Mouse (Mus musculus) fibroblast of lung, adult 2 months (primary cell): ENCODE data around the gene Fstl5.

Experiments
- DNase-seq: peaks from one replicate; pipeline ENCODE4 v3.0.0-alpha.2; 2011; ENCODE audit warnings: low read depth

The Fstl5 gene

DNA sequence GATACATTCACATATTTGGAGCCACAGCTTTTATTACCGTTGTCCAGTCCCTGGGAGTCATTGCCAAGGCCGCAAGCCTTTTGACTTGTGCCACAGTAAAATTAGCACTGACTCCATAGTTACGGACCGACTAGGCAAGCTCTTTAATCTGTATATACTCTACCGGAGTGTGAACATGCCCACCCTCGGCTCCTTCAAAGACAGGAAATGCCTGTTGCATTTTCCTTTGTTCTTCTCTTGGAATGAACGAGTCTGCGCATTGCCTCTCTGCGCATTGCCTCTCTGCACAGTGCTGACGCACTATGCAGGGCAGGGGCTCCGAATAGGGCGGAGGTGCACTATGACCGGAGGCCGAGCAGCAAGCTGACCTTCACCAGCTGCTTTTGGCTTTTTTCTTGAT lies 434.7 kb downstream of the Fstl5 start:
- no peak for DNase-seq

DNA sequence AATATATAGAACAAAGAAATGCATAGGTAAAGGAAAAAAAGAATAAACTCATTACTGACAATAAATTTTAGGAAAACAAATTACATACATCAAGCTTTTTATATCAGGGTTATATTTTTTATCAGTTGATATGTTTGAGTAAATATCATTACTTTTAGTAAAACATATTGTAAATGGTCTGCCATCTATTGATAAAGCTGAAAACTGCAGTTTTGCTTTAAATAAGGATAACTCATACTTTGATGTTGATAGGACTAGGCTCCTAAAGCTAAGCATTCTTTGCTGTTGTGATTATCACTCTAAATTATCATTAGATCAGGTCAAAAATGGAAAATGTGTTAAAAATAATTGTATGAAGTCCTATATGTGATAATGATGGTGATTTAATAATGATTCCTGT lies 493.3 kb downstream of the Fstl5 start:
- DNase-seq, result no peak

DNA sequence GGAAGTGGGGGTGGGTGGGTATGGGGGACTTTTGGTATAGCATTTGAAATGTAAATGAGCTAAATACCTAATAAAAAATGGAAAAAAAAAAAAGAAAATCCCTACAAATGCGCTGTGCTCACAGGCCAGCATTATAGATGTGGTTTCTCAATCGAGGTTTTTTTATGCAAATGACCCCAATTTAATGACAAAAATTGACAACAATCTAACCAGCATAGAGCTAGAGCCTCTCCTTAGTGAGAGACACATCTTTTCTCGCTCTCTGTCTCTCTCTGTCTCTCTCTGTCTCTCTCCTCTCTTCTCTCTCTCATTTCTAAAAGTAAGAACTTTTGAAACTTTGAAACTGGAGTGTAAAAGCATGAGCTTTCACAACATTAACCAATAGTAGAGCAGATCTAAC lies 498.4 kb downstream of the Fstl5 start:
- DNase-seq, result no peak

DNA sequence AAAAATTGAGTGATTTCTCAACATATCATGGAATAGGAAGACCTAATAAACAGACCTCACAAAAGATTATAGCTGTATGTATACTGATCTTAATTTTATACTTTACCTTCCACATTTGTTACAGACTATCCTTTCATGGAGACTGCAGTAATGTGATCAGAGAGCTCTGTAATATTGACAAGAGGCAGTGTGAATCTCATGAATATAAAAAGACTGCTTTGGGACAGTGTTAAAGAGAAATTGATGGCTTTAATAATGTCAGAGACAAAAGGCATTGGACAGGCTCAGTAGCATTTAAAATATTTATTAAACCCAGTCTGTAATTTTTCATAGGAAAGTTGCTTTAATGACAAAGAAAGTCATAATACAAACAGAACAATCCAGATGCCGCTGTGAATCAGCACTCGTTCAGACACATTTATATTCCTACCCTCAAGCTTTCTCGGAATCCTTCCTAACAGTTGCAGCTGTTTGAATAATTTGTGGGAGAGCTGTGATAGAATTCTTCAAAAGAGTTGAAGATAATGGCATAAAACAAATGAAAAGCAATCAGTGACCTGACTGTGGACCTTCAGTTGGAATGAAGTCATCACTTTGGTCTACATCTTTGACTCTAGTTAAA lies 499.0 kb downstream of the Fstl5 start:
- no peak for DNase-seq

DNA sequence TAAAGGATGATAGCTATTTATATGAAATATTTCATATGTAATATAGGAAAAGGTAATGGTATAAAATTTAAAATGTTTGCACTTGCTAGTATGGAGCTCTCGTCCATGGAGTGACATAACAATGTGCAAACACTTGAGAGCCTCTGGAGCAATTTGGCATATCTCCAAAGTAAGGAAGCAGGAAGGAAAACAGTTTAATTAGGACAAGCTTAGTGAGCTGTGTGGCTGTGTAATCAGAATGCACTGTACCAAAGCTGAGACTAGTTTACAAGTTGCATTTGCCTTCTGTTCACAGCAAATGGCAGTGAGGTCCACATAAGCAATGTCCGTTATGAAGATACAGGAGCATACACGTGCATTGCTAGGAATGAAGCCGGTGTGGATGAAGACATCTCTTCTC lies 519.1 kb downstream of the Fstl5 start:
- no peak for DNase-seq

DNA sequence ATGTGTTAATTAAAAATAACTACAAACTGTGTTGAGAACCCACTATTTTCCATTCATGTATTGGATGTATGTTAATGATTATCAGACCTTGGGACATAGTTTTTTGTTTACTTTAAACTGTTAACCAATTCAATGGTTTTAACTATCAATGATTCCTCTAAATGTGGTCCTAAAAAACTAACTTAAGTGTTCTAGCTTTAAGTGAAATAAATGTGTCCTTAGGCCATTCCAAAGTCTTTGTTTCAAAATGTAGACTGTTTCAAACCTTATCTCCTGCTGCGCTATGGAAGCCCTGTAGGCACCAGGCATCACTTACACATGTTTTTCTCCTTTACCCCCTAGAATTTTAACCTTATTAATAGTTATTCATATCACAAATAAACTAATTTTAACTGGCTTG lies 546.0 kb downstream of the Fstl5 start:
- DNase-seq, result no peak

DNA sequence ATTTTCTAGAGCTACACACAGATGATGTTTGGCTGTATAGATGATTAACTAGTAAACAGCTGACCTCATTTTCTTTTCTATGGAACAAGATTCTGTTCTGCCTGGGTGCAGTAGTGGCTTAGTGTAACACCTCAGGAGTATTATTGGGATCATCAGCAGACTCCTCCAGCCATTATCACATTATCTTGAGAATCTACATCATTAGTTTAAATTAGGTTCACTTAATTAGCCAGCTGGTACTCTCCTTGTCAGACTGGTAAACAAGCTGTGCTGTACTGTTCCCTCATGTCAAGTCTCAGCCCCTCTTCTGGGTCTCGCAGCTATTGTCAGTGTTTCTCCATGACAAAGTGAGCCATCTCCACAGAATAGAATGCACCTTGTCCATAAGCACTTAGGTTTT lies 580.2 kb downstream of the Fstl5 start:
- no peak for DNase-seq

DNA sequence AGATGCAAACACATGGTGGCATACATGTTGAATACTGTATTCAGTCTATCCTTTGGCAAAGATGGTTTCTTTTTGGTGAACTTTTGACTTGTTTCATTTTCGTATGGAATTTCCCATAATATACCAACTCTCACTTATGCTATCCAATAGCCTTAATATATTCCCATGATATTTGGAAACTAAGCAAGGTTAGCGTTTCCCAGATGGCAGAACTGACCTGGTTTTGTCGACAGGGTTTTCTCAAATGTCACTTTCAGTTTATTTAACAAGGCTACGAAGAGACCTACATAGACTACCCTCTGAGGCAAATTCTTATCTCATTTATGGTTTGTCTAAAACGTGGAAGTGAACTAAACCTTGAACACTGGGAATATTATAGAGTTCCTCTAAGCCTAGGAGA lies 596.8 kb downstream of the Fstl5 start:
- no peak for DNase-seq

DNA sequence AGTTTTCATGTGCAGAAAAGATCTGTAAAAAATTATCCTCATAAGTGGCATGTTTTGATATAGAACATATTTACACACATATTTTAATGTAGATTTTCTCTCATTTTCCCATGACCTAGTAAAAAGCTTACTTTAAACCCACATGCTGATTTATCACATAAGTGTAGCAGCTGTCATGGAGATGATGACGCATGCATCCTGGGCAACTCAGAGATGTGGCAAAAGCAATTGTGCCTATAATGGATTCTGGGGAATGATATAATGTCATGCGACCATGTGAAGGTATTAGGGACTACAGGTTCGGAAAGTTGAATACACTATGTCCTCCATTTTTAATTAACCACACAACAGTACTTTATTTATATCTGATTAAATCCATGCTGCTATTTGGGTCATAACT lies 601.9 kb downstream of the Fstl5 start:
- DNase-seq, result no peak

DNA sequence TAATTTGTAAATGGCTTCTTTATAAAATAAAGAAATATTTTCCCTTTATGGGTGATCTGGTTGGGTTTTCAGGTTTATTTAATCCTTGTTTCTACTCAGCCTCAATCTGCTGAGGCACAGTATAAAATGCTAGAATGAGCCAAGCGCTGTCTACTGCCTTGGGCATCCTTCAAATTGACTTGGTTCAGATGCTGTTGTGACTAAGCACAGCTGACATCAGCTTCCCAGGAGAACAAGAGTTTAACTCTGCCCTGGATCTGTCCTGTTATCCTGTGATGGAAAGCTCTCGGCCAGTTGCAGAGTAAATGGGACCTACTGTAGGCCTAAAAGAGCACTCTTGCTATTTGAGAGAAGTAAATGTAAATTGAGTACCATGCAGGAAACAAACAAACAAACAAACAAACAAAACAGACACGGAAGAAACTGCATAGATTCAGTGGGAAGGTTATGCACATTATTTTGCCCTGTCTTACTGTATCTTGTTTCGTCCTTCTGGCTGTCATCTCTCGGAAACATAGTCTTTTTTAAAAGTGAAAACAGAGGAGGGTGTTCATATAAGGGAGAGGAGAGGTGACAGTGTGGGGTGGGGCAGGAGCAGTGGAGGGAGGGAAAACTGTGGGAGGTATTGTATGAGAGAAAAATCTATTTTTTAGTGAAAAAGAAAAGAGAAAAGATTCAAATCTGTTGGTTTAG lies 605.9 kb downstream of the Fstl5 start:
- no peak for DNase-seq

DNA sequence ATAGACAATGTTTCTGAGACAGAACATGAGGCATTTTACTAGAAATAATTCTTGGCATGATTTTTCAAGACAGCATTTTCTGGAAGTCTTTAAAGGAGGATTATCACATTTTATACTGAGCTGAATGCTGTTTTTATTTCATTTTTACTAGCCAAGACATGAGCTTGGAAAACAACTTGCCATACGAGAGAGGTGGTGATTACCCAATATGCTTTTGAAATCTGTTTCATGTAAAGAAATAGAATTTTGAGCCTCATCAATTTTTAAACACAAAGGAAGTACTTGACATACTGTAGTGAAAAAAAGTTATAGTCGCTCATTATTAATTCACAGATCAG lies 606.4 kb downstream of the Fstl5 start:
- no peak for DNase-seq

DNA sequence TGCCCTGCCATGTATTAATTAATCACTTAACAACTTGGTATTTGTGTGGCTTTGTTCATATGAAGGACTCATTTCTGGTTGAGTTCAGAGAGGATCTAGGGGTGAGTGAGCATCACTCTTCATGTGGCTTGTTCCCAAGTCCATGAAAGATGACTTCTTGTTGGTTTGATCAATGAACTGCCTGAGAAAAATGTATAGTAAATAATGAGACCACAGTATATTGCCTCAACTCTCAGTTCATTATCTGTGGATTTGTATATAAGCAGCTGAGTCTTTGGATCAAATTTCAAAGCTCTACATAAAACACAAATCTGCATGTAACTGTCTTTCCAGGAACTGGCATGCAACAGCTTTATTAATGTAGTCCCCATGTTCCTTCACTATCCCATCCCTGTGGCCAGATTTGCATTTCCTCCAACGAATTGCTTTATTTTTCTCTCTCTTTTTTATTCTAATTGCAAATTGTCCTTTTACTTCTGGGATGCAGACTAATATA lies 623.1 kb downstream of the Fstl5 start:
- DNase-seq, result no peak

DNA sequence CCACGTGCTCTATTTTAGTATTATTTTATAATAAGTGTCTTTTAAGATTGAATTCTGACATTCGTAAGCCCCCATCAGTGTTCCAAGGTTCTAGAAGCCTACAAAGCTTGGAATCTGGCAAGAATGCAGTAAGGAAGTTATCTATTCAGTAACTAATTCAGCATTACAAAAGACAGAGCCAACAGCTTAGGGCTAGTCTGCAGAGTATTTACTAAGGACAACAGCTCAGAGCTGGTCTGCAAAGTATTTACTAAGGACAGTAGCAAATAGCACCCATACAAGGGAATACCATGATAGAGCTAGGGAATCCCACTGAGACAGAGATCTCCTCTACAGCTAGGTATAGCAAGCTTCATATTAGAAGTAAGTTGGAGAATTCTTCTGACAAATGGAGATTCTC lies 665.2 kb downstream of the Fstl5 start:
- DNase-seq, result no peak
